Mouse (Mus musculus): ENCODE measurements around the gene Ccdc180.

- TF ChIP-seq CTCF (IDR thresholded peaks at IDR 0.05; ENCODE audit: control insufficient read depth, insufficient read depth, insufficient replicate concordance, low read depth, low read length) (no peak), POLR2A (IDR thresholded peaks at IDR 0.05; ENCODE audit: control insufficient read depth, low read depth, low read length) (no peak)
Observed at GRCm38 (mm10) chr4:45965737-45966447, 75.8 kb downstream of the Ccdc180 start.
